Mouse (Mus musculus) spleen, postnatal 0 days (tissue): ENCODE measurements around the gene Olfr172. TPM values are rescaled to one million over a fixed set of nuclear protein-coding genes. Genes with fewer than 3 reads are reported as not detected.

Source experiments
- polyA plus RNA-seq: library from polyadenylated mRNA; unstranded; fragments of >200 nt; fragmentation: Nextera tagmentation; extraction: Ambion mirVana; gene quantifications from 2 replicates; pipeline ENCODE4 v1.2.1, GENCODE M21; 2015

The Olfr172 gene
- polyA plus RNA-seq, result not detected in 2 replicates

GRCm38 (mm10) chr16:58763076-58763475, at the start of gene Olfr172:
Olfr172 (minus strand) TSS chr16:58763176.

GRCm38 (mm10) chr16:58800168-58800567, 37.2 kb upstream of the Olfr172 start, which contains the start of gene Olfr173:
Olfr173 (minus strand) TSS chr16:58800268.

DNA sequence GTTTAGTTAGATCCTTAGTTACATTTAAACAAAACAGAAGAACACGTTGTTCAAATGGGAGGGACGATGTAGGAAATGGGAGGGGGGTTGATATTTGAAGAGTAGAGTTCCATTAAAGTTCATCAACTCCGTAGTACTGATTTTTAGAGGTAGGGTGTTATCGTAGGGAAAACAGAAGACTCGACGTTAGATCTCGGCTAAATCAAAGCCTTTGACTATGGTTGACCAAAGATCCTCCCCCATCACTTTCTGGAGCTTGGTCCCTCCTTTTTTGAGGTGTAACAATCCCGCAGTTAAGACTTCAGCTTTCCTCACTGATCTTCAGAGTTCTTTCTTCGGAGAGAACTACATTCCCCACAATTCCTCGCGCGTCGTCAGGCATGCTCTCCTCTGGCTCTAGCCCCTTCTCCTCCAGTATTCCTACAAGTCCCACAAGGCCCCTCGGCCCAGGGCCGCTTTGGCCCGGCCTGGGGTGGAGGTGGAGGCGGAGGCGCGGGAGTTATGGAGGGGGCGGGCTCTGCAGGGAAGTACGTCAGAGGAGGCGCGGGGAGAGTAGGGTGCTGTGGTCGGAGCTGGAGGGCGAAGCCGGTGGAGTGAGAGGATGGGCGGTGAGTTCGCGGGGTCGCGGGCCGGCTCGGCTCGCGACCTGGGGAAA, 35.4 kb downstream of the Olfr172 start, which contains the start of gene Cldnd1:
Gene Cldnd1, plus strand, starts transcription at position 434 of the 655 bp plus-strand sequence.

GRCm38 (mm10) chr16:58718666-58719120, 44.3 kb downstream of the Olfr172 start, which contains the start of gene Gpr15:
Gpr15 (minus strand) TSS chr16:58719070.

Other genes starting within 250 kb of the Olfr172 start
- gene St3gal6, start 238.9 kb downstream of the Olfr172 start, polyA plus RNA-seq, result 27.5 and 35.1 TPM in 2 replicates
- gene Gm813, start 146.2 kb downstream of the Olfr172 start, polyA plus RNA-seq, result not detected in 2 replicates
- gene E330017A01Rik, start 124.4 kb downstream of the Olfr172 start, polyA plus RNA-seq, result not detected in 2 replicates
- gene Cpox, start 92.9 kb downstream of the Olfr172 start, polyA plus RNA-seq, result 261 and 338 TPM in 2 replicates
- 0.14 and 0.21 TPM in 2 replicates for gene Gpr15, start 44.1 kb downstream of the Olfr172 start, polyA plus RNA-seq
- gene Cldnd1, start 35.3 kb downstream of the Olfr172 start, polyA plus RNA-seq, result 33.5 and 37.6 TPM in 2 replicates
- gene Olfr173, start 37.1 kb upstream of the Olfr172 start, polyA plus RNA-seq, result not detected in 2 replicates
- gene Olfr175-ps1, start 63.6 kb upstream of the Olfr172 start, polyA plus RNA-seq, result not detected in 2 replicates
- gene Olfr177, start 111.6 kb upstream of the Olfr172 start, polyA plus RNA-seq, result not detected in 2 replicates
- gene Olfr178, start 128.9 kb upstream of the Olfr172 start, polyA plus RNA-seq, result not detected in 2 replicates
- not detected in 2 replicates for gene Olfr181, start 165.6 kb upstream of the Olfr172 start, polyA plus RNA-seq
- not detected in 2 replicates for gene Olfr180, start 166.2 kb upstream of the Olfr172 start, polyA plus RNA-seq
- gene Olfr183, start 232.2 kb upstream of the Olfr172 start, polyA plus RNA-seq, result not detected in 2 replicates